Mouse (Mus musculus) CH12.LX (cell line): ENCODE data around the gene Med20.

Source experiments
- CTCF ChIP-seq, 2 experiments: IDR thresholded peaks in 1 of 2; conservative IDR thresholded peaks in 1 of 2; 2 replicates each; pipeline ENCODE4 v1.5.1; 2011 to 2012; ENCODE audit warnings: low read depth in 2 of 2, low read length in 2 of 2, improper control_type of control experiment in 1 of 2, inconsistent platforms in 1 of 2, mild to moderate bottlenecking in 1 of 2, moderate library complexity in 1 of 2
- ELF1 ChIP-seq: IDR thresholded peaks from 2 replicates; pipeline ENCODE4 v1.6.1; 2014; ENCODE audit warnings: low read depth, mild to moderate bottlenecking, inconsistent platforms, low read length, improper control_type of control experiment
- JUND ChIP-seq: conservative IDR thresholded peaks from 2 replicates; pipeline ENCODE4 v1.6.1; 2011; ENCODE audit warnings: low read depth, low read length, improper control_type of control experiment
- POLR2A ChIP-seq: IDR thresholded peaks from 2 replicates; pipeline ENCODE4 v1.6.1; 2011; ENCODE audit warnings: low read depth, mild to moderate bottlenecking, improper control_type of control experiment, low read length
- USF1 ChIP-seq: IDR thresholded peaks from 2 replicates; pipeline ENCODE4 v1.6.1; 2014; ENCODE audit warnings: low read depth, mild to moderate bottlenecking, inconsistent platforms, low read length, improper control_type of control experiment

DNA sequence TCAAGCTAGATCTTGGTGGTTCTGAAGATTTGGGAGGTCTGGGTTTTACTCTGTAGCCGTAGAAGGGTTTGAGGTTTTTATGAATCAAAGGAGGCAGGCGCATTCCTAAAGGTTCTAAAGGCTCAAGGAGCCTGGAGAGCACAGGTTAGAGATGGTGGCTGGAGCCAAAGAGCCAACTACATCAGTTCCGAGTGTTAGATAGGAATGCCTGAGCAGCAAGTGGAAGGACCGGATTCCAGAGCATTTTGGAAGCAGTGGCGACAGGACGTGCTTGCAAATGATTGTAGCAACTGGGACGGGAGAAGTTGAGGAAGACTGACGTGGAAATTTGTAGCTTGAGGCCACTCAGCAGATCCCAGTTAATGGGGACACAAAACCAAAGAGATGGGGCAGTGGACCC is 37.4 kb upstream of the Med20 start:
- TF ChIP-seq USF1 (no peak), CTCF (conservative IDR thresholded peaks at IDR 0.05 in 1 of 2, IDR thresholded peaks at IDR 0.05 in 1 of 2; ENCODE audit: low read depth in 2 of 2, low read length in 2 of 2) (no peak), POLR2A (no peak), JUND (no peak), ELF1 (no peak)
